ENCODE assay signal across 11 mouse cellular contexts in the genomic region with DNA sequence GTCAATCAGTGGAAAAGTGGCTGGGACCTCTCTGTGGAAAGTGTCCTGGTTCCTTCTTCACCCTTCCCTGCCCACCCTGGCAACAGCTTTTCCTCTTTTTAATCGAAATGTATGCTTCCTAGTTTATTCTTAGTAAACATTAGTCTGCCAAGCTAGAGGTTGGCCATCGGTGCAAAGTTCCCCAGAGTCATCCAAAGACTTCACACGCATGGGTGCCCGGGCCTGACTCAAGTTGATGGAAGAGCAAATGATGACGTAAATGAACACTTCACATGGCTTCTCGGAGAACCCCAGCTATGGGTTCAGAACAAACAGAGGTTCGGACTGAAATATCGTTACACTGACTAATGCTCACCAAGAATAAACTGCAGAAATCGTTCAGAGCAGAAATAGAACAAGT.
"Had no signal": no experiment of that assay in that cellular context is flagged by ENCODE, and none has a peak within 500 bp of the region (broad histone marks: within the 10 kb centered on the region; RNA-seq: fewer than 3 reads in every experiment).

No protein-coding gene starts in this region.

- H3K4me2 ChIP-seq: limb, embryonic 15.5 days; neural tube, embryonic 13.5 days had no signal

- H3K36me3 ChIP-seq: limb, embryonic 15.5 days; midbrain, embryonic 10.5 days; neural tube, embryonic 13.5 days had no signal

- H3K4me1 ChIP-seq: limb, embryonic 15.5 days; neural tube, embryonic 13.5 days had no signal

- H3K9ac ChIP-seq: limb, embryonic 15.5 days; liver, embryonic 14.5 days; neural tube, embryonic 13.5 days had no signal

- DNase-seq: layer of hippocampus, adult 9-11 months; layer of hippocampus, postnatal 36 days; lung, adult 18-20 months; midbrain, embryonic 14.5 days; right cerebral cortex, postnatal 25 days; thymus, postnatal 4 days had no signal

- H3K27me3 ChIP-seq: limb, embryonic 15.5 days; neural tube, embryonic 13.5 days had no signal

- H3K4me3 ChIP-seq: limb, embryonic 15.5 days; midbrain, embryonic 10.5 days; neural tube, embryonic 13.5 days had no signal

- H3K9me3 ChIP-seq: limb, embryonic 15.5 days; midbrain, embryonic 10.5 days; neural tube, embryonic 13.5 days had no signal

- ATAC-seq: intestine, embryonic 16.5 days had no signal

- H3K27ac ChIP-seq: limb, embryonic 15.5 days; liver, embryonic 14.5 days; midbrain, embryonic 10.5 days; neural tube, embryonic 13.5 days had no signal
